Mouse (Mus musculus) heart, postnatal 0 days (tissue): Measurements from ENCODE around the gene Tmem63b. TPM values are rescaled to one million over a fixed set of nuclear protein-coding genes. Genes with fewer than 3 reads are reported as not detected.
"Not testable (repeated sequence)": the region's sequence is repeated elsewhere in the genome, so short reads cannot be mapped to it uniquely, and the experiment has no call there.

Experiments
- ATAC-seq: fragments of 200-750 bp; cut with Nextera tagmentation; 2 replicates; pipeline ENCODE4 v1.8.0; 2017; ENCODE audit warnings: low read depth, moderate number of reproducible peaks, moderate library complexity; ENCODE audit not compliant: insufficient read depth
- DNase-seq: peaks from one replicate; pipeline ENCODE4 v3.0.0-alpha.2; 2016; ENCODE audit warnings: low spot score
- H3K27ac ChIP-seq: fragments of 300-500 bp; sonication (generic); 2 replicates; pipeline ENCODE4 v1.5.1; 2014; ENCODE audit warnings: low read depth, mild to moderate bottlenecking
- H3K27me3 ChIP-seq: fragments of 300-500 bp; sonication (generic); 2 replicates; pipeline ENCODE4 v1.6.1; 2014; ENCODE audit warnings: low read length, mixed read lengths; ENCODE audit not compliant: control insufficient read depth, insufficient read depth
- H3K36me3 ChIP-seq: fragments of 300-500 bp; sonication (generic); replicated peaks from 2 replicates; pipeline ENCODE4 v1.6.1; 2014; ENCODE audit warnings: low read length, mixed read lengths; ENCODE audit not compliant: control insufficient read depth, insufficient read depth
- H3K4me1 ChIP-seq: fragments of 300-500 bp; sonication (generic); 2 replicates; pipeline ENCODE4 v1.6.1; 2014; ENCODE audit warnings: antibody characterized with exemption; ENCODE audit not compliant: control insufficient read depth, insufficient read depth
- H3K4me2 ChIP-seq: fragments of 300-500 bp; sonication (generic); 2 replicates; pipeline ENCODE4 v1.6.1; 2014; ENCODE audit warnings: low read depth, mild to moderate bottlenecking, low read length, moderate library complexity
- H3K4me3 ChIP-seq: fragments of 300-500 bp; sonication (generic); 2 replicates; pipeline ENCODE4 v1.5.1; 2014; ENCODE audit warnings: low read depth, low read length
- H3K9ac ChIP-seq: fragments of 300-500 bp; sonication (generic); replicated peaks from 2 replicates; pipeline ENCODE4 v1.6.1; 2014; ENCODE audit warnings: low read depth, low read length, mixed read lengths
- H3K9me3 ChIP-seq: fragments of 300-500 bp; sonication (generic); replicated peaks from 2 replicates; pipeline ENCODE4 v1.6.1; 2016; ENCODE audit warnings: low read length; ENCODE audit not compliant: control insufficient read depth
- CTCF ChIP-seq: IDR thresholded peaks from 2 replicates; pipeline ENCODE4 v1.5.1; 2016; ENCODE audit warnings: antibody characterized with exemption, control low read depth, low read depth
- EP300 ChIP-seq: IDR thresholded peaks from 2 replicates; pipeline ENCODE4 v1.6.1; 2016; ENCODE audit warnings: antibody characterized with exemption, low read depth
- WGBS: fragments of 180-500 bp; shearing (Covaris S2); extraction: QIAGEN DNeasy Blood & Tissue Kit; methylation state at CpG from one replicate; pipeline ENCODE4 v1.1.7; 2014; 5-methylcytosine and 5-hydroxymethylcytosine counted together
- polyA plus RNA-seq: library from polyadenylated mRNA; unstranded; fragments of >200 nt; fragmentation: Nextera tagmentation; extraction: Ambion mirVana; gene quantifications from 2 replicates; pipeline ENCODE4 v1.2.1, GENCODE M21; 2015
- total RNA-seq: library from RNA; depleted of rRNA; stranded (reverse); fragments of >200 nt; gene quantifications from 2 replicates; pipeline ENCODE4 v1.2.3, GENCODE M21; 2014; ENCODE audit warnings: low replicate concordance

Gene Tmem63b
- total and polyA plus RNA-seq, 2 experiments from 2014 or later: 53.2 to 81.5 TPM

- Histone ChIP-seq H3K36me3 (no peaks in the 10 kb centered on the region), H3K4me2 (peak overlapping the region; percentile 25), H3K9ac (no peak overlapping the region), H3K4me3 (no peak overlapping the region), H3K27ac (no peak overlapping the region), H3K4me1 (peaks cover 19% of the 10 kb centered on the region), H3K9me3 (no peaks in the 10 kb centered on the region), H3K27me3 (no peaks in the 10 kb centered on the region)
- TF ChIP-seq EP300 (no peak), CTCF (peak; percentile 92)
- ATAC-seq (peak; percentile 47), DNase-seq (peak; percentile 88)
- 20% methylated on average over 15 of the region's 15 CpGs for WGBS
These were observed 60.0 kb downstream of the Tmem63b start for GRCm38 (mm10) chr17:45626577-45627134.

GRCm38 (mm10) chr17:45623425-45623824 lies 63.3 kb downstream of the Tmem63b start:
- H3K36me3 ChIP-seq, H3K9ac ChIP-seq, H3K4me3 ChIP-seq, DNase-seq, H3K27me3 ChIP-seq, H3K27ac ChIP-seq, H3K4me2 ChIP-seq, ATAC-seq, H3K9me3 ChIP-seq: not testable (repeated sequence)
- 0 out of 2 replicates have a peak, but pooled peaks cover 11% of the 10 kb centered on the region for H3K4me1 ChIP-seq
- 86% methylated on average over 8 of the region's 8 CpGs for WGBS

GRCm38 (mm10) chr17:45619386-45620256 lies 67.1 kb downstream of the Tmem63b start:
- Histone ChIP-seq H3K4me3 (peak overlapping the region; percentile 20), H3K27ac (peak overlapping the region; percentile 82), H3K27me3 (no peaks in the 10 kb centered on the region), H3K9ac (no peak overlapping the region; the same call in 1 of the 2 replicates), H3K4me2 (peak overlapping the region; percentile 46), H3K36me3 (no peaks in the 10 kb centered on the region), H3K4me1 (0 out of 2 replicates have a peak, but pooled peaks cover 11% of the 10 kb centered on the region), H3K9me3 (no peaks in the 10 kb centered on the region)
- DNase-seq (peak; percentile 63), ATAC-seq (peak; percentile 79)
- TF ChIP-seq EP300 (peak; percentile 70; the same call in 1 of the 2 replicates), CTCF (no peak)
- WGBS: 25% methylated on average over 20 of the region's 20 CpGs

GRCm38 (mm10) chr17:45618941-45619385 lies 67.7 kb downstream of the Tmem63b start:
- H3K27me3 ChIP-seq: no peaks in the 10 kb centered on the region
- 0 out of 2 replicates have a peak, but pooled peaks cover 11% of the 10 kb centered on the region for H3K4me1 ChIP-seq
- no peaks in the 10 kb centered on the region for H3K9me3 ChIP-seq
- H3K4me2 ChIP-seq: peak overlapping the region; percentile 46
- DNase-seq (peak; percentile 57), ATAC-seq (peak; percentile 68)
- H3K36me3 ChIP-seq: no peaks in the 10 kb centered on the region
- TF ChIP-seq CTCF (no peak), EP300 (no peak)
- peak overlapping the region; percentile 20 for H3K4me3 ChIP-seq
- 27% methylated on average over 8 of the region's 8 CpGs for WGBS
- H3K9ac ChIP-seq: no peak overlapping the region; the same call in 1 of the 2 replicates
- H3K27ac ChIP-seq: peak overlapping the region; percentile 82

GRCm38 (mm10) chr17:45617655-45618054 lies 69.0 kb downstream of the Tmem63b start:
- DNase-seq: no peak
- H3K4me1 ChIP-seq: 0 out of 2 replicates have a peak, but pooled peaks cover 11% of the 10 kb centered on the region
- H3K36me3 ChIP-seq: no peaks in the 10 kb centered on the region
- no peak for ATAC-seq
- H3K9me3 ChIP-seq: no peaks in the 10 kb centered on the region
- WGBS: 85% methylated on average over 6 of the region's 6 CpGs
- no peak overlapping the region for H3K4me2 ChIP-seq
- no peaks in the 10 kb centered on the region for H3K27me3 ChIP-seq
- no peak overlapping the region for H3K9ac ChIP-seq
- no peak overlapping the region for H3K4me3 ChIP-seq
- H3K27ac ChIP-seq: no peak overlapping the region
- TF ChIP-seq EP300 (no peak), CTCF (no peak)
